Mouse (Mus musculus): ENCODE measurements around the gene Arhgap28.

Arhgap28 gene

GRCm38 (mm10) chr17:68003741-68004560 lies at the start of gene Arhgap28:
Arhgap28 (minus strand) TSS chr17:68004120.
- DNase-seq (ENCODE audit: low spot score in 2 of 2) = peak; percentile 35 to 52

GRCm38 (mm10) chr17:68046341-68046675 lies 42.4 kb upstream of the Arhgap28 start:
- no peak for DNase-seq (ENCODE audit: low spot score in 2 of 2)

DNA sequence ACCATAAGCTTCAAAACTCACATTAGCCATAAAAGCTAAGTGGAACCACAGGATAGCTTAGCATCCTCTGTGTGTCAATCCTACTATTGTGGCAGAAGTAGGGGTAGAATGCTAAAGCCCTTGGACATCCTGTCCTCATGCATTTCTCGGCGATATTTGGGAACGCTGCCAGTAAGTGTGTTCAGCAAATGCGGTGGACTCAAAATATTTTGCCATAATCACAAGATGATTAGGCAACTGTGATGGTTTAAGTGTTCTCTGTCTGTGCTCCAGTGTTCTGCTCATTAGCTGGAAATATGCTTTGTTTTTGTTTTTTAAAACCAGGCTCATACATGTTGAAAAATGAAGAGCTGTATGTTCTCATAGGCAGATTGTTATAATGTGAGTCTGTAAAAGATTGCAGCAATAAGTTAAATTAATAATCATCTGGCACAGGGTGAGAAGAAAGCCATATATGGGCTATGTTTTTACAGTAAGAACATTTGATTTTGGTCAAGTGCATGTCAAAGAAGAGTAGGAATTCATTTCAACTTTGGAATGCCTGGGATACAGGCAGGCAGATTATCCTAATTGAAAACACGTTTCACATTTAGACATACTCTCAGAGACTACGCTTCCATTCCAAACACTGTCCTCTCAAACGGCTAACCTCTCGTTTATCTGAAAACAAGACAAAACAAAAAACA lies 41.9 kb upstream of the Arhgap28 start:
- no peak for DNase-seq (ENCODE audit: low spot score in 2 of 2)

GRCm38 (mm10) chr17:68042377-68042776 lies 38.5 kb upstream of the Arhgap28 start:
- DNase-seq (ENCODE audit: low spot score in 2 of 2) = no peak

DNA sequence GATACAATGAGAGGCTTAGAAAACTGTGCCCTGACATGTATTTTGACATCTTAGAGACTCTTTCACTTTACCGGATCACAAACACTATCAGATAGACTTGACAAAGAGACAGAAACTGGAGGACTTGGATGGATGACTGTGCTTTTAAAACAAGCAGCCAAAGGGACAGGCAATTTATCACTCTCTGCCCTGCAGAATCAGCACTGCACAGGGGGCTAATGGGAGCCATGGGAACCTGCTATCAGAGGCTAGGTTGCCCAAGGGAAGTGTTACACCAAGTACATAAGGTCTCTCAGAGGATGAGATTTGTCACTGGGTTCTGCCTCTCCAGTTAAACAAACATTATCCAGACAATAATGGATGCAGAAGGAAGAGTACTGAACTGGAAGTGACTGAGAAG lies 33.1 kb upstream of the Arhgap28 start:
- no peak for DNase-seq (ENCODE audit: low spot score in 2 of 2)

DNA sequence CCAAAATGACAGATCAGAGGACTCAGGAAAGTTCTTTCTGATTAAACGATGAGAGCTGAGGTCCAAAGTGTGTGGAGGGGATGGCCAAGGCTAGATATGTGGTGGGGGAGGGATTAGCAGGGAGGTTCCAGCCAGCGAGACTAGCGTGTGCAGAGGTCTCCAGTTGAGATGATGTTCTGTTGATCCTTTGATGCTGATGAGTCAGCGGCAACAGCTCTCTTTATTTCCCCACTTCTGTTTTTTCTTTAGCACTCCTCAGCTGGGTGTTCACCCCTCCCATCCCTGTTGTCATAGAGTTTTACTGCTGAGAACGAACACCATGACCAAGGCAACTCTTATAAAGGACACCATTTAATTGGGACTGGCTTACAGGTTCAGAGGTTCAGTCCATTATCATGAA lies 25.6 kb upstream of the Arhgap28 start:
- no peak for DNase-seq (ENCODE audit: low spot score in 2 of 2)

- DNase-seq (ENCODE audit: low spot score in 2 of 2) = no peak
Observed at GRCm38 (mm10) chr17:68028519-68028918, 24.6 kb upstream of the Arhgap28 start.

DNA sequence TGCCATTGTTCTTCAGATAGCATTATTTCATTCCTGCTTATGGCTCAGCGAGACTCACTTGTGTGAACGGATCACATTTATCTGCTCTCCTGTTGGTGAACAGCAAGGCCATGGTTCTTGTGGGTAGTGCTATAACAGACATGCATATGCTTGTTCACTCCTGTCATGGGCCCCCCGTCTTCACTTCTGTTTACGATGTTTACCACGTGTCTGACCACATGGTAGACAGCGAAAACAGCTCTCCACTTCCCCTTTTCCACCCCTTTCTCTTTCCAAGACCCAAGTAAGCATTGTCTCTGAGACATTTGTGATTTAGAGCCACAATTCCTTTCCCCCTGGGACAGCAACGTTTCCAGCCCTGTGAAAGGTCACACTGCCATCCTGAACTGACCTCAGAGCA lies 20.4 kb upstream of the Arhgap28 start:
- no peak for DNase-seq (ENCODE audit: low spot score in 2 of 2)

DNA sequence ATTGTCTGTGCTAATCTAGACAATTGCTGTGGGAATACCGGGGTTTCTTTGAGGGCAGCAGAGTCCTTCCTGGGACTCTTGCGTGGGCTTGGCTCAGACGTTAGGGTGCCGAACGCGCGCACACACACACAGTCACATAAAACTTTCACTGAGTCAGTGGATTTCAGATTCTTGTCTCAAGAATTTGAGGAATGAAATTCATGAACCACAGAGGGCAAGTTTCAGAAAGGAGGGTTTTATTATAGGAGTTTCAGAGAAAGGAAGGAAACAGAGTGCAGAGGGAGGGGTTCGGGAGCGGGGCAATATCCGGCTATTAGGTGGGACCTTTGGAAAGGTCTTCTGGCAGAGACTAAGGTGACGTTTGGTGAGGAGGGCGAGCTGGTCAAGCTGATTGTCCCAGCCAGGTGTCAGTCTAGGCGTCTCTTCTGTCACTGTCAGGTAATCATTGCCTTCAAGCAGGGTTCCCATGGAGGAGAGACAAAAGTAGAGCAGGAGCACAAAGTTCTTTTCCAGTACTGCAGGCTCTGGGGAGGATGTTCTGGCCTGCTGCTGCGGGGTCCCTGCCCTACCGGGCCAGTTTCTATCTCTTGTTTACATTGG lies 15.6 kb upstream of the Arhgap28 start:
- no peak for DNase-seq (ENCODE audit: low spot score in 2 of 2)

- DNase-seq (ENCODE audit: low spot score in 2 of 2) = no peak
Observed at GRCm38 (mm10) chr17:68017095-68017494, 13.2 kb upstream of the Arhgap28 start.

GRCm38 (mm10) chr17:68011606-68012005 lies 7.7 kb upstream of the Arhgap28 start:
- DNase-seq (ENCODE audit: low spot score in 2 of 2) = no peak

DNA sequence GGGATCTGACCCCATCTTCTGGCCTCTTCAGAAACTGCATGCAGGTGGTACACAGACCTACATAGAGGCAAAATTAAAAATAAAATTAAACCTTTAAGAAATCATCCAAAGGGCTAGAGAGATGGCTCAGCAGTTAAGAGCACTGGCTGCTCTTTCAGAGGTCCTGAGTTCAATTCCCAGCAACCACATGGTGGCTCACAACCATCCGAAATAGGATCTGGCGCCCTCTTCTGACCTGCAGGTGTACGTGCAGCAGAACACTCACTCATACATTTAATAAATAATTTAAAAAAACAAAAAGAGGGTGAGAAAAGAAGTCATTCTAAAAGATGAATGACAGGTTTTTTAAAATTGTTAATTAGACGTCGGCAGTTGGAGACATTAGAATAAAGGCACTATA lies 6.1 kb upstream of the Arhgap28 start:
- no peak for DNase-seq (ENCODE audit: low spot score in 2 of 2)

GRCm38 (mm10) chr17:68004581-68005330 lies 836 bp upstream of the Arhgap28 start:
- no peak for DNase-seq (ENCODE audit: low spot score in 2 of 2)

GRCm38 (mm10) chr17:68002608-68003595 lies 1.0 kb downstream of the Arhgap28 start:
- DNase-seq (ENCODE audit: low spot score in 2 of 2) = no peak

- DNase-seq (ENCODE audit: low spot score in 2 of 2) = no peak
Observed at GRCm38 (mm10) chr17:67999801-68000200, 4.1 kb downstream of the Arhgap28 start.

GRCm38 (mm10) chr17:67996769-67997155 lies 7.2 kb downstream of the Arhgap28 start:
- no peak for DNase-seq (ENCODE audit: low spot score in 2 of 2)

- DNase-seq (ENCODE audit: low spot score in 2 of 2) = no peak
Observed at GRCm38 (mm10) chr17:67996097-67996768, 7.7 kb downstream of the Arhgap28 start.

GRCm38 (mm10) chr17:67995277-67995819 lies 8.6 kb downstream of the Arhgap28 start:
- no peak for DNase-seq (ENCODE audit: low spot score in 2 of 2)

DNA sequence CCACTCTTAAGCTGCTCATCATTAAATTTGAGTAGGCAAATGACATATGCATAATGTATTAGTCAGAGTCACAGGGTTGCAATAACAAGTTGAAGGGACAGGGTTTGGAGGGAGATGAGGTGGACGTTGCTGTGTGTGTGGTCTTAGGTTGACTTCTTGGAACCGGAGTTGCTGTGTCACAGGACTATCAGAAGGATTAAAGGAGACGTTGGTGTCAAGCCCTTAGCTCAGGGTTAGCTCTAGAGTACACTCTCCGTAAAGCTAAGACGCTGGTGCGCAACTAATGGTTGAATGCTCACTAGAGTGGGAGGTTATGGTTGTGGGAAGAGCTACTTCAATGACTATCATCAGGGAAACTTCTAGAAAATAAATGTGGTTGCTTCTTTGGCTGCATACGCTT lies 9.1 kb downstream of the Arhgap28 start:
- DNase-seq (ENCODE audit: low spot score in 2 of 2) = no peak

GRCm38 (mm10) chr17:67993371-67994045 lies 10.4 kb downstream of the Arhgap28 start:
- DNase-seq (ENCODE audit: low spot score in 2 of 2) = no peak
